Mouse (Mus musculus) forebrain, embryonic 13.5 days (tissue): ENCODE results near the gene Hoxb2. TPM values are rescaled to one million over a fixed set of nuclear protein-coding genes. Genes with fewer than 3 reads are reported as not detected.

Source experiments
- ATAC-seq: fragments of 200-750 bp; cut with Nextera tagmentation; 2 replicates; pipeline ENCODE4 v1.8.0; 2017
- H3K27ac ChIP-seq: fragments of 300-500 bp; sonication (generic); 2 replicates; pipeline ENCODE4 v1.5.1; 2015; ENCODE audit warnings: inconsistent platforms, mild to moderate bottlenecking, moderate library complexity
- H3K27me3 ChIP-seq: fragments of 300-500 bp; sonication (generic); 2 replicates; pipeline ENCODE4 v1.6.1; 2015; ENCODE audit warnings: mild to moderate bottlenecking, inconsistent platforms
- H3K36me3 ChIP-seq: fragments of 300-500 bp; sonication (generic); 2 replicates; pipeline ENCODE4 v1.6.1; 2015; ENCODE audit warnings: mild to moderate bottlenecking, inconsistent platforms; ENCODE audit not compliant: poor library complexity, severe bottlenecking
- H3K4me1 ChIP-seq: fragments of 300-500 bp; sonication (generic); 2 replicates; pipeline ENCODE4 v1.6.1; 2015; ENCODE audit warnings: inconsistent platforms
- H3K4me2 ChIP-seq: fragments of 300-500 bp; sonication (generic); 2 replicates; pipeline ENCODE4 v1.6.1; 2015; ENCODE audit warnings: inconsistent platforms, mild to moderate bottlenecking, moderate library complexity
- H3K4me3 ChIP-seq: fragments of 300-500 bp; sonication (generic); 2 replicates; pipeline ENCODE4 v1.5.1; 2015; ENCODE audit warnings: mild to moderate bottlenecking, inconsistent platforms
- H3K9ac ChIP-seq: fragments of 300-500 bp; sonication (generic); 2 replicates; pipeline ENCODE4 v1.6.1; 2015; ENCODE audit warnings: mild to moderate bottlenecking, inconsistent platforms
- H3K9me3 ChIP-seq: fragments of 300-500 bp; sonication (generic); replicated peaks from 2 replicates; pipeline ENCODE4 v1.6.1; 2016; ENCODE audit warnings: inconsistent platforms
- WGBS: fragments of 180-500 bp; shearing (Covaris S2); methylation state at CpG from one replicate; pipeline ENCODE4 v1.1.7; 2015; 5-methylcytosine and 5-hydroxymethylcytosine counted together
- polyA plus RNA-seq: library from polyadenylated mRNA; unstranded; fragments of >200 nt; fragmentation: Nextera tagmentation; extraction: Ambion mirVana; gene quantifications from 2 replicates; pipeline ENCODE4 v1.2.1, GENCODE M21; 2015

Gene Hoxb2
- polyA plus RNA-seq, 1 experiment from 2014 or later = not detected

DNA sequence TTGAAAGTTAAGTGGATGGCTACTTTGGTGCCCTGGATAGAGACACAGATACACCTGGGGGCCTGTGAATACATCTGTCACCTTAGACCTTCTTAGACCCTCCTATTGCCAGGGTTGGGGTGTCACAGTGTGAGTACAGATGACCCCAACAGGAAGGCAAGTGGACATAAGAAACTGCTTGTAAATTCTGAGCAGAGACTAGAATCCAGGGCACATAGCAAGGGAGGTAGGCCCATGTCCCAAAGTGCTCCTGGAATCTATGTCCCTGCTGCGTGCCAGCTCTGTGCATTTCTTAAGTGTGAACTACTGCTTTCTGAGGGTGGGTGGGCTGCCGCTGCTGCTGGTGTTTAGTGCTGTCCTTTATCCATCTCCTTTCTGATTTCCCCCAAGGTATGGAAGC is 466 bp downstream of the Hoxb2 start:
- Histone ChIP-seq H3K9me3 (no peaks in the 10 kb centered on the region), H3K4me1 (peaks cover 9% of the 10 kb centered on the region; the same call in 1 of the 2 replicates), H3K27me3 (peaks cover 94% of the 10 kb centered on the region), H3K4me3 (no peak overlapping the region), H3K4me2 (no peak overlapping the region), H3K9ac (no peak overlapping the region), H3K27ac (no peak overlapping the region), H3K36me3 (no peaks in the 10 kb centered on the region)
- 0% methylated on average over 2 of the region's 2 CpGs for WGBS
- ATAC-seq = no peak

- Histone ChIP-seq H3K36me3 (no peaks in the 10 kb centered on the region), H3K27ac (no peak overlapping the region), H3K9me3 (no peaks in the 10 kb centered on the region), H3K9ac (no peak overlapping the region), H3K4me1 (peaks cover 8% of the 10 kb centered on the region; the same call in 1 of the 2 replicates), H3K4me2 (no peak overlapping the region), H3K4me3 (no peak overlapping the region), H3K27me3 (peaks cover 94% of the 10 kb centered on the region)
- ATAC-seq = no peak
- WGBS = 0% methylated on average over 11 of the region's 11 CpGs
Measured at GRCm38 (mm10) chr11:96351312-96351711, 987 bp downstream of the Hoxb2 start.

DNA sequence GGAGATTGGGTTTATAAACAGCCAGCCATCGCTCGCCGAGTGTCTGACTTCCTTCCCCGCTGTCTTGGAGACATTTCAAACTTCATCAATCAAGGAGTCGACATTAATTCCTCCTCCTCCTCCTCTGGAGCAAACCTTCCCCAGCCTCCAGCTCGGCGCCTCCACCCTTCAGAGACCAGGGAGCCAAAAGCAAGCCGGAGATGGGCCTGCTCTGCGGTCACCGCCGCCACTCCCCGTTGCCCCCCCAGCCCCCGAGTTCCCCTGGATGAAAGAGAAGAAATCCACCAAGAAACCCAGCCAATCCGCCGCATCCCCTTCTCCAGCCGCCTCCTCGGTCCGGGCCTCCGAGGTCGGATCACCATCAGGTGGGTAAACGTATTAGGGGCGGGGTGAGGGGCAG is 1.5 kb downstream of the Hoxb2 start:
- no peak overlapping the region for H3K4me2 ChIP-seq
- H3K9me3 ChIP-seq = no peaks in the 10 kb centered on the region
- no peaks in the 10 kb centered on the region for H3K36me3 ChIP-seq
- peaks cover 8% of the 10 kb centered on the region; the same call in 1 of the 2 replicates for H3K4me1 ChIP-seq
- WGBS = under 1% methylated on average over 22 of the region's 22 CpGs
- peaks cover 94% of the 10 kb centered on the region for H3K27me3 ChIP-seq
- H3K9ac ChIP-seq = no peak overlapping the region
- H3K4me3 ChIP-seq = no peak overlapping the region
- no peak overlapping the region for H3K27ac ChIP-seq
- no peak for ATAC-seq

DNA sequence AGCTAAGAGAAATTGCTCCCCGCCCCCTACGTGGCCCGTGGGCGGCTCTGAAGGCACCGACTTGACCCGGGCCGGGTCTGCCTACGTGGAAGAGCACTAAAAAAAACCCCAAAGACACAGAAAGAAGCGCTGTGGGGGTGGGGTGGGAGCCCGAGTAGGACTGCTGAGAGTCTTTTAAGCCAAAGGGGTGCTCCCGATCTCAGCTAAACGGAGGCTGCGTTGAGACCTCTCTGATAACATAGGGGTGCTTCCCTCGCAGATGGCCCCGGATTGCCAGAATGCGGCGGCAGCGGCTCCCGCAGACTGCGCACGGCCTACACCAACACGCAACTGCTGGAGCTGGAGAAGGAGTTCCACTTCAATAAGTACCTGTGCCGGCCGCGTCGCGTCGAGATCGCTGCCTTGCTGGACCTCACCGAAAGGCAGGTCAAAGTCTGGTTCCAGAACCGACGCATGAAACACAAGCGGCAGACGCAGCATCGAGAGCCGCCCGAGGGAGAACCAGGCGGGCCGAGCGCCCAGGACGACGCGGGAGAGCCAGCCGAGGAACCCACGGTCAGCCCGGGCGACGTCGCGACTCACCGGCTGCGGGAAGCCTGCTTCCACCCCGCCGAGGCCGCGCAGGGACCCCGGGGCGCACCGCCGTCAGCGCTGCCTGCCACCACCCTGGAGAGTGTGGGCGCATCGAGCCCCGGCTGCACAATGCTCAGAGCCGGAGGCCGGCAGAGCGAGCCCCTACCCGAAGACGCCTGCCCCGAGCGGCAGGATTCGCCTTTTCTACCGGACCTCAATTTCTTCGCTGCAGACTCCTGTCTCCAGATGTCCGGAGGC is 2.6 kb downstream of the Hoxb2 start:
- no peaks in the 10 kb centered on the region for H3K36me3 ChIP-seq
- no peak overlapping the region for H3K9ac ChIP-seq
- H3K4me2 ChIP-seq = no peak overlapping the region
- no peak for ATAC-seq
- no peak overlapping the region for H3K27ac ChIP-seq
- H3K4me1 ChIP-seq = peaks cover 8% of the 10 kb centered on the region; the same call in 1 of the 2 replicates
- under 1% methylated on average over 57 of the region's 75 CpGs for whole genome bisulfite sequencing
- H3K9me3 ChIP-seq = no peaks in the 10 kb centered on the region
- H3K27me3 ChIP-seq = peaks cover 96% of the 10 kb centered on the region
- H3K4me3 ChIP-seq = no peak overlapping the region

GRCm38 (mm10) chr11:96353522-96353841 is 3.2 kb downstream of the Hoxb2 start:
- peaks cover 96% of the 10 kb centered on the region for H3K27me3 ChIP-seq
- no peak for ATAC-seq
- H3K27ac ChIP-seq = no peak overlapping the region
- H3K4me3 ChIP-seq = no peak overlapping the region
- no peaks in the 10 kb centered on the region for H3K9me3 ChIP-seq
- H3K9ac ChIP-seq = no peak overlapping the region
- peaks cover 8% of the 10 kb centered on the region; the same call in 1 of the 2 replicates for H3K4me1 ChIP-seq
- 1% methylated on average over 14 of the region's 14 CpGs for WGBS
- no peaks in the 10 kb centered on the region for H3K36me3 ChIP-seq
- H3K4me2 ChIP-seq = no peak overlapping the region

DNA sequence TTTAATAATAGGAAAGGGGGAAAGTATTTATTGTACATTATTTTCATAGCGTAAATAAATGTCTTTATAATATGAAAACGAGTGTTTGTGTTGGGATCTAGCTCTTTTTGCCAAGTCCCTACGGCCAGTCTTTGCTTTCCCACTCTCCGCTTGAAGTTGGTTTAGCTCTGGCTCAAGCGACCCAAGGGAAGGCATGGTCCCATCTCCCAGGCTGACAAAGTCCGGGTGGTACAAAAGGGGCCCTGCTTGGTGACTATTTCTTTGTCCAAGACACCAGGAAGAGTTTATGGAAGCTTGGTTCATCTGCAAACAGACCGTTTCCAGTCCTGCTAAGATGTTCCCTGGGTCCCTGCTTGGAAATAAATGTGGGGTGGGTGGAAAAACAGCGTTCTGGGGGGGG is 3.6 kb downstream of the Hoxb2 start:
- Histone ChIP-seq H3K4me2 (no peak overlapping the region), H3K27me3 (peaks cover 96% of the 10 kb centered on the region), H3K9me3 (no peaks in the 10 kb centered on the region), H3K4me3 (no peak overlapping the region), H3K27ac (no peak overlapping the region), H3K9ac (no peak overlapping the region), H3K36me3 (no peaks in the 10 kb centered on the region), H3K4me1 (peaks cover 8% of the 10 kb centered on the region; the same call in 1 of the 2 replicates)
- ATAC-seq = no peak
- WGBS = 7% methylated on average over 8 of the region's 8 CpGs

GRCm38 (mm10) chr11:96354376-96354775 is 4.1 kb downstream of the Hoxb2 start:
- under 1% methylated on average over 25 of the region's 25 CpGs for WGBS
- H3K9me3 ChIP-seq = no peaks in the 10 kb centered on the region
- no peaks in the 10 kb centered on the region for H3K36me3 ChIP-seq
- no peak overlapping the region for H3K9ac ChIP-seq
- peaks cover 96% of the 10 kb centered on the region for H3K27me3 ChIP-seq
- H3K27ac ChIP-seq = no peak overlapping the region
- ATAC-seq = no peak
- peak overlapping the region; percentile 43 for H3K4me2 ChIP-seq
- H3K4me3 ChIP-seq = peak overlapping the region; percentile 18
- H3K4me1 ChIP-seq = peaks cover 8% of the 10 kb centered on the region; the same call in 1 of the 2 replicates

- no peak for ATAC-seq
- WGBS = 1% methylated on average over 9 of the region's 9 CpGs
- Histone ChIP-seq H3K9ac (no peak overlapping the region), H3K36me3 (no peaks in the 10 kb centered on the region), H3K27me3 (peaks cover 96% of the 10 kb centered on the region), H3K4me1 (peaks cover 8% of the 10 kb centered on the region; the same call in 1 of the 2 replicates), H3K4me3 (peak overlapping the region; percentile 18; the same call in 1 of the 2 replicates), H3K4me2 (peak overlapping the region; percentile 43), H3K27ac (no peak overlapping the region), H3K9me3 (no peaks in the 10 kb centered on the region; the same call in 1 of the 2 replicates)
Measured at GRCm38 (mm10) chr11:96354801-96355311, 4.5 kb downstream of the Hoxb2 start.

DNA sequence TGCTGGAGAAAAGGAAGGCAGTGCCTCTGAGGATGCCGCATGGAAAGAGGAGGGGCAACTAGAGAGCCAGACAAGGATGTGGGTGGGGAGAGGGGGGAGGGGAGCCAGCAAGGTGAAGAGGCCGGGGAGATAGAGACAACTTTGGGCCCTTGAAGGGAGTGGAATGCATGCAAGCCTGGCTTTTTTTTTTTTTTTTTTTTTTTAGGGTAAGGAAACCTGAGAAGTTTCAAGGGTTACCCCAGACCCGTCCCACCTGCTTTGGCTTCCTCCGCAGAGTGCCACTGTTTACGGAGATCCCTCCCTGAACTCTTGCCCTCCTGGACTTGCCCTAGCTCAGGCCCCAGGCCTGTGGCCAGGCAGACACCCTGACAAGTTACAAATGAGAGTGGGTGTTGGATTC is 13.5 kb downstream of the Hoxb2 start:
- no peak overlapping the region for H3K9ac ChIP-seq
- WGBS = 3% methylated on average over 5 of the region's 5 CpGs

DNA sequence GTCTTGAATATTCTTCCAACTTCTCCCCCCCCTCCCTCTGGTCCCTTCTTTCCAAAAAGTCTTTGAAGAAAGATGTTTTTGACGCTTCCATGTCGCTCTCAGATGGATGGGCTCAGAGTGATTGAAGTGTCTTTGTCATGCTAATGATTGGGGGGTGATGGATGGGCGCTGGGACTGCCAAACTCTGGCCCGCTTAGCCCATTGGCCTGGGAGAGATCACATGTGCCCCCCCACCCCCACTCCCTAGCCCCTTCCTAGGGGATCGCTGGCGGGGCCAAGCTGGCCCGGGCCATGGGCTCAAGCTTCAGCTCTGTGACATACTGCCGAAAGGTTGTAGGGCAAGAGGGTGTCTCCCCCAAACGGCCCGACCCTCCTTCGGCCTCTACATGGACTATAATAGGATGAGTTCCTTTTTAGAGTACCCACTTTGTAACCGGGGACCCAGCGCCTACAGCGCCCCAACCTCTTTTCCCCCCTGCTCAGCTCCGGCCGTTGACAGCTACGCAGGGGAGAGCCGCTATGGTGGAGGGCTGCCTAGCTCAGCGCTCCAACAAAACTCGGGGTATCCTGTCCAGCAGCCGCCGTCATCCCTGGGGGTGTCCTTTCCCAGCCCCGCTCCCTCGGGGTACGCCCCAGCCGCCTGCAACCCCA is 15.2 kb downstream of the Hoxb2 start, which contains the start of gene Hoxb1:
Hoxb1 (plus strand) TSS at position 312 of the 651 bp plus-strand sequence.
- H3K4me2 ChIP-seq = no peak within 1 kb of the TSS
- H3K4me3 ChIP-seq = no peak within 1 kb of the TSS
- WGBS = under 1% methylated on average over 26 of the region's 26 CpGs
- no peak for ATAC-seq
- H3K27ac ChIP-seq = no peak within 1 kb of the TSS
- H3K36me3 ChIP-seq = no peaks in the 10 kb centered on the region
- no peaks in the 10 kb centered on the region for H3K9me3 ChIP-seq
- no peak within 1 kb of the TSS for H3K9ac ChIP-seq
- peaks cover 97% of the 10 kb centered on the region for H3K27me3 ChIP-seq
- no peaks in the 10 kb centered on the region for H3K4me1 ChIP-seq

More for the DNA sequence above, 13.5 kb downstream of the Hoxb2 start:
- Histone ChIP-seq H3K27ac (no peak overlapping the region), H3K9me3 (no peaks in the 10 kb centered on the region; the same call in 1 of the 2 replicates), H3K4me1 (no peaks in the 10 kb centered on the region), H3K4me2 (no peak overlapping the region), H3K4me3 (no peak overlapping the region), H3K36me3 (no peaks in the 10 kb centered on the region), H3K27me3 (peaks cover 96% of the 10 kb centered on the region)
- no peak for ATAC-seq

- H3K36me3 ChIP-seq = no peaks in the 10 kb centered on the region
- H3K27me3 ChIP-seq = peaks cover 99% of the 10 kb centered on the region
- no peak overlapping the region for H3K4me2 ChIP-seq
- no peaks in the 10 kb centered on the region for H3K9me3 ChIP-seq
- no peak overlapping the region for H3K9ac ChIP-seq
- no peak overlapping the region for H3K27ac ChIP-seq
- ATAC-seq = no peak
- 2% methylated on average over 47 of the region's 47 CpGs for WGBS
- H3K4me3 ChIP-seq = no peak overlapping the region
- H3K4me1 ChIP-seq = no peaks in the 10 kb centered on the region
Measured at GRCm38 (mm10) chr11:96366092-96367041, 16.0 kb downstream of the Hoxb2 start.
